Mouse (Mus musculus) liver, embryonic 15.5 days (tissue): ENCODE data around the gene Dnm1l. TPM values are rescaled to one million over a fixed set of nuclear protein-coding genes. Genes with fewer than 3 reads are reported as not detected.

ENCODE experiments used
- ATAC-seq: fragments of 200-750 bp; cut with Nextera tagmentation; 2 replicates; pipeline ENCODE4 v1.8.0; 2017; ENCODE audit warnings: moderate number of reproducible peaks, mild to moderate bottlenecking, moderate library complexity; ENCODE audit not compliant: insufficient read depth
- H3K27ac ChIP-seq: fragments of 300-500 bp; sonication (generic); replicated peaks from 2 replicates; pipeline ENCODE4 v1.5.1; 2015; ENCODE audit warnings: mild to moderate bottlenecking, inconsistent platforms
- H3K27me3 ChIP-seq: fragments of 300-500 bp; sonication (generic); 2 replicates; pipeline ENCODE4 v1.6.1; 2015; ENCODE audit warnings: mild to moderate bottlenecking, inconsistent platforms
- H3K36me3 ChIP-seq: fragments of 300-500 bp; sonication (generic); replicated peaks from 2 replicates; pipeline ENCODE4 v1.6.1; 2015; ENCODE audit warnings: moderate library complexity, mild to moderate bottlenecking, inconsistent platforms
- H3K4me1 ChIP-seq: fragments of 300-500 bp; sonication (generic); replicated peaks from 2 replicates; pipeline ENCODE4 v1.6.1; 2015; ENCODE audit warnings: inconsistent platforms
- H3K4me2 ChIP-seq: fragments of 300-500 bp; sonication (generic); 2 replicates; pipeline ENCODE4 v1.6.1; 2015; ENCODE audit warnings: moderate library complexity, mild to moderate bottlenecking, inconsistent platforms
- H3K4me3 ChIP-seq: fragments of 300-500 bp; sonication (generic); replicated peaks from 2 replicates; pipeline ENCODE4 v1.5.1; 2015; ENCODE audit warnings: mild to moderate bottlenecking, inconsistent platforms
- H3K9ac ChIP-seq: fragments of 300-500 bp; sonication (generic); 2 replicates; pipeline ENCODE4 v1.6.1; 2015; ENCODE audit warnings: moderate library complexity, mild to moderate bottlenecking, inconsistent platforms
- H3K9me3 ChIP-seq: fragments of 300-500 bp; sonication (generic); replicated peaks from 2 replicates; pipeline ENCODE4 v1.6.1; 2016; ENCODE audit warnings: inconsistent platforms
- WGBS: fragments of 180-500 bp; shearing (Covaris S2); methylation state at CpG from one replicate; pipeline ENCODE4 v1.1.7; 2015; ENCODE audit warnings: mixed read lengths; ENCODE audit not compliant: insufficient replicate concordance; 5-methylcytosine and 5-hydroxymethylcytosine counted together
- polyA plus RNA-seq: library from polyadenylated mRNA; unstranded; fragments of >200 nt; fragmentation: Nextera tagmentation; extraction: Ambion mirVana; gene quantifications from 2 replicates; pipeline ENCODE4 v1.2.1, GENCODE M21; 2015

The Dnm1l gene
- polyA plus RNA-seq, 1 experiment from 2014 or later: 21.6 TPM

DNA sequence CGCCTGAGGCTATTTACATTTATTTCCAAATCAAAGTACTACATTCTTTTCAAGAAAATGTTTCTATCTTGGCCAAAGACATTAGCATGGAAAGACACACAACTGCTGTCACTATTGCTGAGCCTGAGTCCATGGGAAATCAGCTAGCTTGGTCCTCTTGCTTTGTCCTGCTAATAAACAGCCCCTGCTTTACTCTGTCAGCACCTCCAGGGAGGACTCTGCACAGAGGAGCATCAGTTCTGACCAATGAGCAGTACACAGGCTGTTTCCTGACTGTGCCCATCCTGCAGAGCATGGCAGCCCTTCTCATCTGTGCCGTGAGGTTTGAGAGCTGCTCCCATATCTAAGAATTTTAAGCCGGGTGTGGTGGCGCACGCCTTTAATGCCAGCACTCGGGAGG is 85.0 kb downstream of the Dnm1l start:
- Histone ChIP-seq H3K36me3 (no peaks in the 10 kb centered on the region), H3K4me3 (no peak overlapping the region), H3K4me1 (no peaks in the 10 kb centered on the region), H3K27me3 (no peaks in the 10 kb centered on the region), H3K9ac (no peak overlapping the region), H3K4me2 (no peak overlapping the region), H3K9me3 (no peaks in the 10 kb centered on the region), H3K27ac (no peak overlapping the region)
- no peak for ATAC-seq
- 74% methylated on average over 6 of the region's 6 CpGs for WGBS

DNA sequence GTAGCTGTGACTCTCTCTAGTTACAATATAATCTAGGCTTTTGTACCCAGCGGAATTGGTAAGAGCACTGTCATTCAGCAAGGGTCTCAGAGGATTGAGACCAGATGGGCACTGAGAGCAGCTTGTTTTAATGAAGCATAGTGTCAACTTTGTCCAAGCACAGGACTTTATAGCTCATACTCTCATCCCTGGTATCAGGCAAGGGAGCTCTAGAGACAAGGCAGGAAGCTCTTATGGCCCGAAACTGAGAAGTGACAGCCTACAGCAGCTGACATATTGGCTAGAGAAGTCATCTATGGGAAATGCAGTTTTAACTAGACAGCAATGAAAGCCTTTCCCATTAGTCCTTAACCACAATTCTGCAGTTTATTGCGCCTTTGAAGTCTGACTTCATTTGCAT is 85.8 kb downstream of the Dnm1l start:
- H3K9me3 ChIP-seq: no peaks in the 10 kb centered on the region
- no peak overlapping the region for H3K4me2 ChIP-seq
- H3K27me3 ChIP-seq: no peaks in the 10 kb centered on the region
- no peaks in the 10 kb centered on the region for H3K36me3 ChIP-seq
- WGBS: 56% methylated on average over 3 of the region's 3 CpGs
- H3K4me3 ChIP-seq: no peak overlapping the region
- H3K4me1 ChIP-seq: no peaks in the 10 kb centered on the region
- no peak overlapping the region for H3K27ac ChIP-seq
- H3K9ac ChIP-seq: no peak overlapping the region
- no peak for ATAC-seq

DNA sequence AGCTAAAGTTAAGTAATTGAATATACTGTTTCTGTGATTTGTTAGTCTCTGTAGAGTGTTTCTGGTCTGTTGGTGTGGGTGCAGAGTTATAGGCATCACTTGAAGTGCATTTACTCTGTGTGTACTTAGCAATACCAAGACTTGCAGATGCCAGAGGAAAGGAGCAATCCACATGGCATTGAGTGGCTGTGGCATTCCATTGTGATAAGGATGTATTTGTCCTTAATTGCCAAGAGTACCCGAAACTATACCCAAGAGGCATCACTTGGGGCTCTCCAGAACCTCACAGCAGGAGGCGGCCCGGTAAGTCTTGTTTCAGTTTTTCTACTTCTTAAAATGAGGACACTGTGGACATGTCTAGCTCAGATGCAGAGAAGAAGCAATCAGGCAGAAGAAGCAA is 96.3 kb downstream of the Dnm1l start:
- H3K27me3 ChIP-seq: no peaks in the 10 kb centered on the region
- no peak overlapping the region for H3K9ac ChIP-seq
- no peaks in the 10 kb centered on the region for H3K36me3 ChIP-seq
- no peak overlapping the region for H3K4me3 ChIP-seq
- no peaks in the 10 kb centered on the region for H3K4me1 ChIP-seq
- H3K9me3 ChIP-seq: no peaks in the 10 kb centered on the region
- no peak overlapping the region for H3K27ac ChIP-seq
- WGBS: 73% methylated on average over 3 of the region's 3 CpGs
- ATAC-seq: no peak
- no peak overlapping the region for H3K4me2 ChIP-seq

Other genes starting within 250 kb of the Dnm1l start
- gene Pkp2, start 145.6 kb downstream of the Dnm1l start, polyA plus RNA-seq: 10.5 and 11.7 TPM in 2 replicates
- gene Yars2, start 56.0 kb downstream of the Dnm1l start, polyA plus RNA-seq: 23.3 and 24.4 TPM in 2 replicates
- gene Fgd4, start 241.6 kb upstream of the Dnm1l start, polyA plus RNA-seq: 2.2 and 2.6 TPM in 2 replicates